Mouse (Mus musculus): Measurements from ENCODE around the gene Snx29. TPM values are rescaled to one million over a fixed set of nuclear protein-coding genes. Genes with fewer than 3 reads are reported as not detected.

Snx29 gene
- polyA plus RNA-seq, 2 experiments from 2014 or later, result 5.1 to 8.3 TPM

GRCm38 (mm10) chr16:11747867-11748266, 425.2 kb downstream of the Snx29 start:
- ATAC-seq, result no peak

- no peak for ATAC-seq
Observed at GRCm38 (mm10) chr16:11749111-11749510, 426.4 kb downstream of the Snx29 start.

GRCm38 (mm10) chr16:11750605-11751004, 427.9 kb downstream of the Snx29 start:
- ATAC-seq, result no peak

GRCm38 (mm10) chr16:11752557-11752956, 429.8 kb downstream of the Snx29 start:
- ATAC-seq, result no peak

- ATAC-seq, result no peak
Observed at GRCm38 (mm10) chr16:11753466-11753865, 430.8 kb downstream of the Snx29 start.

GRCm38 (mm10) chr16:11754136-11754535, 431.4 kb downstream of the Snx29 start:
- no peak for ATAC-seq

- ATAC-seq, result no peak
Observed at GRCm38 (mm10) chr16:11755281-11756066, 432.8 kb downstream of the Snx29 start.

GRCm38 (mm10) chr16:11756598-11757245, 434.0 kb downstream of the Snx29 start:
- ATAC-seq, result no peak

- no peak for ATAC-seq
Observed at GRCm38 (mm10) chr16:11757471-11757870, 434.8 kb downstream of the Snx29 start.

- no peak for ATAC-seq
Observed at GRCm38 (mm10) chr16:11757951-11758350, 435.2 kb downstream of the Snx29 start.

- ATAC-seq, result no peak
Observed at GRCm38 (mm10) chr16:11772318-11772717, 449.6 kb downstream of the Snx29 start.

- no peak for ATAC-seq
Observed at GRCm38 (mm10) chr16:11774321-11774720, 451.6 kb downstream of the Snx29 start.

GRCm38 (mm10) chr16:11776528-11776927, 453.8 kb downstream of the Snx29 start:
- ATAC-seq, result no peak

- no peak for ATAC-seq
Observed at GRCm38 (mm10) chr16:11778191-11778590, 455.5 kb downstream of the Snx29 start.

- ATAC-seq, result no peak
Observed at GRCm38 (mm10) chr16:11778715-11779460, 456.2 kb downstream of the Snx29 start.

GRCm38 (mm10) chr16:11782082-11782481, 459.4 kb downstream of the Snx29 start:
- ATAC-seq, result no peak

- ATAC-seq, result no peak
Observed at GRCm38 (mm10) chr16:11783337-11783736, 460.6 kb downstream of the Snx29 start.

- ATAC-seq, result no peak
Observed at GRCm38 (mm10) chr16:11784354-11784753, 461.6 kb downstream of the Snx29 start.

GRCm38 (mm10) chr16:11785806-11786205, 463.1 kb downstream of the Snx29 start:
- ATAC-seq, result no peak

GRCm38 (mm10) chr16:11790476-11790875, 467.8 kb downstream of the Snx29 start:
- ATAC-seq, result no peak

GRCm38 (mm10) chr16:11793391-11793790, 470.7 kb downstream of the Snx29 start:
- no peak for ATAC-seq

GRCm38 (mm10) chr16:11794628-11795027, 471.9 kb downstream of the Snx29 start:
- no peak for ATAC-seq

- no peak for ATAC-seq
Observed at GRCm38 (mm10) chr16:11795758-11796460, 473.2 kb downstream of the Snx29 start.
